Mouse (Mus musculus): Measurements from ENCODE around the gene Lsamp. TPM values are rescaled to one million over a fixed set of nuclear protein-coding genes. Genes with fewer than 3 reads are reported as not detected.

Gene Lsamp
- 2.1 TPM for polyA plus RNA-seq (2014; fragmentation: Illumina TruSeq; extraction: RNeasy Lipid Tissue Mini Kit (QIAGEN cat#74804); ENCODE audit: low read depth, low replicate concordance)

GRCm38 (mm10) chr16:39984205-39984634, at the start of gene Lsamp:
Gene Lsamp, plus strand, starts transcription at chr16:39984361.

All from sigmoid colon, adult 10 weeks (tissue).